Comparison of ENCODE assay signal across 12 mouse cellular contexts in the genomic region with DNA sequence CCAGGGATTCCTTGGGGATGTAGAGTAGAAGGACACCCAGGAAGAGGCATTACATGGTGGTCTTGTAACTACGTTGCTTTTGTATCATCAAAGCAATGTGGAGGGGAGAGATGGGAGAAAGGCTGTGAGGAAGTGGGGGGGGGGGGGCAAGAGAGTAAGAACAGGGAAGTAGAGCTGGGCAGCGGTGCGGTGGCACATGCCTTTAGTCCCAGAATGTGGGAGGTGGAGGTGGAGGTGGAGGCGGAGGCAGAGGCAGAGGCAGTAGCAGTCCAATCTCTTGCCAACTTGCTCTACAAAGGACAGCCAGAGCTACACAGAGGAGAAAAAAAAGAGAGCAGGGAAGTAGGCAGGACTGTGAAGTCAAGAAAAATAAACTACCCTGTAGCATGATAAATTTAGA.
"Had no signal": no experiment of that assay in that cellular context is flagged by ENCODE, and none has a peak within 500 bp of the region (broad histone marks: within the 10 kb centered on the region; RNA-seq: fewer than 3 reads in every experiment).

No protein-coding gene starts in this region.

- DNase-seq: layer of hippocampus, adult 9-11 months; right cerebral cortex, adult 18-20 months had no signal

- H3K27ac ChIP-seq: layer of hippocampus, adult 2 months; limb, embryonic 10.5 days; limb, embryonic 13.5 days; liver, embryonic 13.5 days; lung, embryonic 15.5 days; midbrain, embryonic 12.5 days; midbrain, embryonic 15.5 days; neural tube, embryonic 12.5 days; neural tube, embryonic 15.5 days; stomach, postnatal 0 days had no signal

- H3K4me2 ChIP-seq: limb, embryonic 13.5 days; liver, embryonic 13.5 days; lung, embryonic 15.5 days; midbrain, embryonic 12.5 days; midbrain, embryonic 15.5 days; neural tube, embryonic 12.5 days; neural tube, embryonic 15.5 days had no signal

- H3K9me3 ChIP-seq: limb, embryonic 10.5 days; limb, embryonic 13.5 days; liver, embryonic 13.5 days; lung, embryonic 15.5 days; midbrain, embryonic 12.5 days; midbrain, embryonic 15.5 days; neural tube, embryonic 12.5 days; neural tube, embryonic 15.5 days had no signal

- ATAC-seq: midbrain, embryonic 15.5 days had no signal

- H3K27me3 ChIP-seq: limb, embryonic 13.5 days; liver, embryonic 13.5 days; lung, embryonic 15.5 days; midbrain, embryonic 12.5 days; midbrain, embryonic 15.5 days; neural tube, embryonic 12.5 days; neural tube, embryonic 15.5 days had no signal

- H3K9ac ChIP-seq: limb, embryonic 13.5 days; liver, embryonic 13.5 days; lung, embryonic 15.5 days; midbrain, embryonic 12.5 days; midbrain, embryonic 15.5 days; neural tube, embryonic 12.5 days; neural tube, embryonic 15.5 days had no signal

- H3K4me3 ChIP-seq: layer of hippocampus, adult 2 months; limb, embryonic 10.5 days; limb, embryonic 13.5 days; liver, embryonic 13.5 days; lung, embryonic 15.5 days; midbrain, embryonic 12.5 days; midbrain, embryonic 15.5 days; neural tube, embryonic 12.5 days; neural tube, embryonic 15.5 days had no signal

- H3K4me1 ChIP-seq: limb, embryonic 10.5 days; limb, embryonic 13.5 days; lung, embryonic 15.5 days; midbrain, embryonic 12.5 days; midbrain, embryonic 15.5 days; neural tube, embryonic 12.5 days; neural tube, embryonic 15.5 days had no signal
